Mouse (Mus musculus) C2C12 (cell line): Measurements from ENCODE around the gene Mrpl4. TPM values are rescaled to one million over a fixed set of nuclear protein-coding genes. Genes with fewer than 3 reads are reported as not detected.

Source experiments
- H3K27me3 ChIP-seq: one replicate; pipeline ENCODE4 v1.6.1; 2011; ENCODE audit not compliant: control insufficient read depth, insufficient read depth, insufficient read length
- H3K36me3 ChIP-seq: one replicate; pipeline ENCODE4 v1.6.1; 2011; ENCODE audit not compliant: control insufficient read depth, insufficient read depth
- H3K4me3 ChIP-seq: one replicate; pipeline ENCODE4 v1.5.1; 2011; ENCODE audit warnings: mild to moderate bottlenecking, control low read depth; ENCODE audit not compliant: poor library complexity, insufficient read depth, severe bottlenecking
- H3K79me2 ChIP-seq: one replicate; pipeline ENCODE4 v1.6.1; 2011; ENCODE audit not compliant: control insufficient read depth, insufficient read depth
- H3K79me3 ChIP-seq: one replicate; pipeline ENCODE4 v1.6.1; 2011; ENCODE audit warnings: low read depth, control low read depth
- H3ac ChIP-seq: one replicate; pipeline ENCODE3; 2011; ENCODE audit warnings: low read depth; ENCODE audit not compliant: control insufficient read depth, insufficient read length
- CEBPB ChIP-seq: IDR thresholded peaks from one replicate; pipeline ENCODE4 v1.6.1; 2011; ENCODE audit warnings: low read depth, mild to moderate bottlenecking, control low read depth, moderate library complexity
- CTCF ChIP-seq: IDR thresholded peaks from one replicate; pipeline ENCODE4 v1.5.1; 2011; ENCODE audit not compliant: control insufficient read depth, insufficient read depth, insufficient read length
- FOSL1 ChIP-seq: IDR thresholded peaks from one replicate; pipeline ENCODE4 v1.8.0; 2011; ENCODE audit warnings: mild to moderate bottlenecking, low read length; ENCODE audit not compliant: poor library complexity, insufficient read depth, severe bottlenecking
- MAX ChIP-seq: IDR thresholded peaks from one replicate; pipeline ENCODE4 v1.6.1; 2011; ENCODE audit warnings: mild to moderate bottlenecking, control low read depth
- MYOD1 ChIP-seq: IDR thresholded peaks from one replicate; pipeline ENCODE4 v1.6.1; 2011; ENCODE audit warnings: low read depth; ENCODE audit not compliant: control insufficient read depth, insufficient read length
- MYOG ChIP-seq: IDR thresholded peaks from one replicate; pipeline ENCODE4 v1.6.1; 2011; ENCODE audit not compliant: control insufficient read depth, insufficient read length; ENCODE audit errors: extremely low read depth
- USF1 ChIP-seq: IDR thresholded peaks from one replicate; pipeline ENCODE4 v1.6.1; 2011; ENCODE audit warnings: low read depth, mild to moderate bottlenecking, control low read depth, moderate library complexity
- polyA plus RNA-seq: library from polyadenylated mRNA; unstranded; fragments of >200 nt; fragmentation: generic; extraction: Trizol; gene quantifications from one replicate; pipeline ENCODE4 v1.2.1, GENCODE M21; 2012; ENCODE audit warnings: missing spikeins

Mrpl4 gene
- polyA plus RNA-seq, 1 experiment: 107 TPM

GRCm38 (mm10) chr9:21026849-21027248 is 24.3 kb downstream of the Mrpl4 start:
- Histone ChIP-seq H3K4me3 (no peak overlapping the region), H3K79me2 (no peaks in the 10 kb centered on the region), H3K27me3 (no peaks in the 10 kb centered on the region), H3K36me3 (no peaks in the 10 kb centered on the region), H3ac (no peak overlapping the region), H3K79me3 (no peaks in the 10 kb centered on the region)
- TF ChIP-seq MAX (no peak), USF1 (no peak), MYOD1 (no peak), MYOG (no peak), CEBPB (no peak), CTCF (no peak), FOSL1 (no peak)

- H3K79me3 ChIP-seq: no peaks in the 10 kb centered on the region
- H3K36me3 ChIP-seq: no peaks in the 10 kb centered on the region
- no peaks in the 10 kb centered on the region for H3K27me3 ChIP-seq
- H3K79me2 ChIP-seq: no peaks in the 10 kb centered on the region
- peak; percentile 52 for TF ChIP-seq MYOD1
- TF ChIP-seq MAX: no peak
- no peak overlapping the region for H3K4me3 ChIP-seq
- no peak overlapping the region for H3ac ChIP-seq
These were observed 25.3 kb downstream of the Mrpl4 start for GRCm38 (mm10) chr9:21027774-21028290.

GRCm38 (mm10) chr9:21028560-21029110 is 26.1 kb downstream of the Mrpl4 start:
- no peaks in the 10 kb centered on the region for H3K79me2 ChIP-seq
- H3K36me3 ChIP-seq: no peaks in the 10 kb centered on the region
- H3K4me3 ChIP-seq: no peak overlapping the region
- no peak for TF ChIP-seq CEBPB
- TF ChIP-seq MYOD1: no peak
- no peak for TF ChIP-seq FOSL1
- TF ChIP-seq CTCF: no peak
- no peak for TF ChIP-seq MYOG
- no peak for TF ChIP-seq USF1
- no peak for TF ChIP-seq MAX
- no peaks in the 10 kb centered on the region for H3K27me3 ChIP-seq
- no peaks in the 10 kb centered on the region for H3K79me3 ChIP-seq
- H3ac ChIP-seq: no peak overlapping the region

- H3ac ChIP-seq: peak within 1 kb of the TSS; percentile 60
- no peaks in the 10 kb centered on the region for H3K79me2 ChIP-seq
- no peak within 1 kb of the TSS for H3K4me3 ChIP-seq
- no peaks in the 10 kb centered on the region for H3K79me3 ChIP-seq
- no peaks in the 10 kb centered on the region for H3K36me3 ChIP-seq
- no peak for TF ChIP-seq MYOD1
- no peak for TF ChIP-seq MYOG
- peak; percentile 92 for TF ChIP-seq CTCF
- no peak for TF ChIP-seq MAX
- no peaks in the 10 kb centered on the region for H3K27me3 ChIP-seq
These were observed 26.9 kb downstream of the Mrpl4 start, which contains the start of gene Icam4 for GRCm38 (mm10) chr9:21029291-21030054. Icam4 (plus strand) TSS chr9:21029373.

GRCm38 (mm10) chr9:21030055-21030600 is 27.6 kb downstream of the Mrpl4 start:
- H3K27me3 ChIP-seq: no peaks in the 10 kb centered on the region
- TF ChIP-seq CTCF (no peak), FOSL1 (no peak), CEBPB (no peak), MYOD1 (no peak), MYOG (no peak), MAX (no peak), USF1 (no peak)
- no peaks in the 10 kb centered on the region for H3K36me3 ChIP-seq
- no peaks in the 10 kb centered on the region for H3K79me2 ChIP-seq
- H3ac ChIP-seq: no peak overlapping the region
- no peaks in the 10 kb centered on the region for H3K79me3 ChIP-seq
- no peak overlapping the region for H3K4me3 ChIP-seq

- H3K4me3 ChIP-seq: peak overlapping the region; percentile 26
- H3ac ChIP-seq: peak overlapping the region; percentile 52
- no peaks in the 10 kb centered on the region for H3K36me3 ChIP-seq
- no peaks in the 10 kb centered on the region for H3K79me2 ChIP-seq
- H3K27me3 ChIP-seq: peaks cover 5% of the 10 kb centered on the region
- TF ChIP-seq MYOG: no peak
- no peak for TF ChIP-seq MAX
- TF ChIP-seq CTCF: peak; percentile 12
- peak; percentile 31 for TF ChIP-seq USF1
- no peak for TF ChIP-seq FOSL1
- H3K79me3 ChIP-seq: no peaks in the 10 kb centered on the region
These were observed 28.3 kb downstream of the Mrpl4 start for GRCm38 (mm10) chr9:21030781-21031250.
